Mouse (Mus musculus) limb, embryonic 13.5 days (tissue): ENCODE data around the gene Unc13d. TPM values are rescaled to one million over a fixed set of nuclear protein-coding genes. Genes with fewer than 3 reads are reported as not detected.

ENCODE experiments used
- ATAC-seq: fragments of 200-750 bp; cut with Nextera tagmentation; 2 replicates; pipeline ENCODE4 v1.8.0; 2017; ENCODE audit warnings: low read depth, moderate number of reproducible peaks, moderate TSS enrichment; ENCODE audit not compliant: low FRiP score
- H3K27ac ChIP-seq: fragments of 300-500 bp; sonication (generic); 2 replicates; pipeline ENCODE4 v1.5.1; 2015; ENCODE audit warnings: inconsistent platforms, mild to moderate bottlenecking, moderate library complexity
- H3K27me3 ChIP-seq: fragments of 300-500 bp; sonication (generic); 2 replicates; pipeline ENCODE4 v1.6.1; 2015; ENCODE audit warnings: mild to moderate bottlenecking, inconsistent platforms
- H3K36me3 ChIP-seq: fragments of 300-500 bp; sonication (generic); 2 replicates; pipeline ENCODE4 v1.6.1; 2015; ENCODE audit warnings: inconsistent platforms, mild to moderate bottlenecking, moderate library complexity
- H3K4me1 ChIP-seq: fragments of 300-500 bp; sonication (generic); 2 replicates; pipeline ENCODE4 v1.6.1; 2015; ENCODE audit warnings: inconsistent platforms
- H3K4me2 ChIP-seq: fragments of 300-500 bp; sonication (generic); replicated peaks from 2 replicates; pipeline ENCODE4 v1.6.1; 2015; ENCODE audit warnings: inconsistent platforms, mild to moderate bottlenecking, moderate library complexity
- H3K4me3 ChIP-seq: fragments of 300-500 bp; sonication (generic); 2 replicates; pipeline ENCODE4 v1.5.1; 2015; ENCODE audit warnings: moderate library complexity, mild to moderate bottlenecking, inconsistent platforms
- H3K9ac ChIP-seq: fragments of 300-500 bp; sonication (generic); 2 replicates; pipeline ENCODE4 v1.6.1; 2015; ENCODE audit warnings: mild to moderate bottlenecking, inconsistent platforms
- H3K9me3 ChIP-seq: fragments of 300-500 bp; sonication (generic); 2 replicates; pipeline ENCODE4 v1.6.1; 2016; ENCODE audit warnings: inconsistent platforms
- WGBS: fragments of 180-500 bp; shearing (Covaris S2); methylation state at CpG from one replicate; pipeline ENCODE4 v1.1.7; 2015; 5-methylcytosine and 5-hydroxymethylcytosine counted together
- polyA plus RNA-seq: library from polyadenylated mRNA; unstranded; fragments of >200 nt; fragmentation: Nextera tagmentation; extraction: Ambion mirVana; gene quantifications from 2 replicates; pipeline ENCODE4 v1.2.1, GENCODE M21; 2015

Gene Unc13d
- polyA plus RNA-seq, 1 experiment from 2014 or later: 2.1 TPM

DNA sequence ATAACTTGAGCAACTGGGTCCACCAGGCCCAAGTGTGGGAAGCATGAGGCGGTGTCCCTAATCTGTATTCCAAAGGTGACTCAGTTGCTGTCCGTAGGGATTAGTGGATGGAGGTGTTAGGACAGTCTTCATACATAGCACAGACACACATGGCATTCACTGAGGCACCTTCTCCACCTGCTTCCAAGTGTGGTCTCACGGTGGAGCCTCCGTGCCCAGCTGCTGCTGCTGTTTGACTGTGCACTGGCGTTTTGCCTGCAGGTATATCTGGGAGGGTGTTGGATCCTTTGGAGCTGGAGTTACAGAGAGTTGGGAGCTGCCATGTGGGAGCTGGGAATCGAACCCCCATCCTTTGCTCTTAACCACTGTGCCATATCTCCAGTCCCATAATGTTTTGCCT lies 43.2 kb downstream of the Unc13d start:
- H3K9ac ChIP-seq: no peak overlapping the region

GRCm38 (mm10) chr11:116030898-116031845 lies 46.6 kb downstream of the Unc13d start:
- no peak for ATAC-seq
- peak overlapping the region; percentile 71 for H3K4me3 ChIP-seq
- peak overlapping the region; percentile 96 for H3K4me2 ChIP-seq
- peaks cover 29% of the 10 kb centered on the region for H3K4me1 ChIP-seq
- no peaks in the 10 kb centered on the region for H3K9me3 ChIP-seq
- H3K27ac ChIP-seq: peak overlapping the region; percentile 100
- WGBS: 27% methylated on average over 14 of the region's 14 CpGs
- H3K27me3 ChIP-seq: no peaks in the 10 kb centered on the region
- H3K36me3 ChIP-seq: peaks cover 14% of the 10 kb centered on the region
- peak overlapping the region; percentile 91 for H3K9ac ChIP-seq

More for the DNA sequence above, 43.2 kb downstream of the Unc13d start:
- ATAC-seq: no peak
- H3K4me3 ChIP-seq: no peak overlapping the region
- no peak overlapping the region for H3K27ac ChIP-seq
- peaks cover 26% of the 10 kb centered on the region for H3K4me1 ChIP-seq
- 92% methylated on average over 6 of the region's 6 CpGs for WGBS
- H3K4me2 ChIP-seq: no peak overlapping the region
- peaks cover 34% of the 10 kb centered on the region for H3K36me3 ChIP-seq
- no peaks in the 10 kb centered on the region for H3K9me3 ChIP-seq
- H3K27me3 ChIP-seq: no peaks in the 10 kb centered on the region

GRCm38 (mm10) chr11:116030088-116030897 lies 47.5 kb downstream of the Unc13d start, which contains the start of gene Unk:
Gene Unk, plus strand, starts transcription at chr11:116030322.
- Histone ChIP-seq H3K4me3 (peak within 1 kb of the TSS; percentile 71), H3K27ac (peak within 1 kb of the TSS; percentile 100), H3K4me1 (peaks cover 29% of the 10 kb centered on the region), H3K27me3 (no peaks in the 10 kb centered on the region), H3K9me3 (no peaks in the 10 kb centered on the region), H3K9ac (peak within 1 kb of the TSS; percentile 91), H3K4me2 (peak within 1 kb of the TSS; percentile 96), H3K36me3 (peaks cover 14% of the 10 kb centered on the region)
- ATAC-seq: peak; percentile 94
- WGBS: under 1% methylated on average over 67 of the region's 67 CpGs

DNA sequence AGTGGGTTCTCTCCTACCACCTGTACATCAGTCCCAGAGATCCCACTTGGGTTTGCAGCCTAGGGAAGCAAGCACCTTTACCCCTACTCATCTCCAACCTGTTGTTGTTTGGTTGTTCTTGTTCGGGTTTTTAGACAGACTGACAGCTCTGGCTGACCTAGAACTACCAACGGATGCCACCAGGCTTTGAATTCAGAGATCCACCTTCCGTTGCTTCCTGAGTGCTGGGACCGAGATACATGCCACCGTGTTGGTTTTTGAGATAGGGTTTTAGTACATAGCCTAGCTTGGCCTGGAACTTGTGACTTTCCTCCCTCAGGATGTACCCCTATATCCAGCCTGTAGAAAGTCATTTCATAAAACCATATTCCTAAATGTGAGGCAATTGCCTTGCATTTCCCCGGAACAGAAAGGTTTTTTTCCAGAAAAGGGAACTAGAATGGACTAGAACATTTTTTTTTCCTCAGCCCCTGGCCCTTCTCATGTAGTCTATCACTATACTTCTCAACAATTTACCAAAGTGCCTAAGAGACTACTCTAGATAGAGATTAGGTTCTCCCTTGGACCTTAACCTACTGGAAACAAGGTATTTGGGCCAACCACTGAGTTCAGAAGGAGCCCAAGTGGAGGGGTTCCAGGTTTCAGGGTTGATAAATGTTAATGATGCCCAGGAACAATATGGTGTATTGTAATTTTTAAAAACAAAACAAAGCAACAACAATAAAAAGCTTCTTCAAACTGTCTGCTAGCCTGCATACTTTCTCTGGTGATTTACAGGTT lies 48.5 kb downstream of the Unc13d start:
- 87% methylated on average over 6 of the region's 6 CpGs for WGBS
- no peak overlapping the region for H3K27ac ChIP-seq
- H3K9ac ChIP-seq: peak overlapping the region; percentile 70
- peak overlapping the region; percentile 71 for H3K4me3 ChIP-seq
- no peaks in the 10 kb centered on the region for H3K27me3 ChIP-seq
- H3K9me3 ChIP-seq: no peaks in the 10 kb centered on the region
- no peak for ATAC-seq
- H3K4me1 ChIP-seq: peaks cover 29% of the 10 kb centered on the region
- peaks cover 6% of the 10 kb centered on the region; the same call in 1 of the 2 replicates for H3K36me3 ChIP-seq
- peak overlapping the region; percentile 96 for H3K4me2 ChIP-seq

DNA sequence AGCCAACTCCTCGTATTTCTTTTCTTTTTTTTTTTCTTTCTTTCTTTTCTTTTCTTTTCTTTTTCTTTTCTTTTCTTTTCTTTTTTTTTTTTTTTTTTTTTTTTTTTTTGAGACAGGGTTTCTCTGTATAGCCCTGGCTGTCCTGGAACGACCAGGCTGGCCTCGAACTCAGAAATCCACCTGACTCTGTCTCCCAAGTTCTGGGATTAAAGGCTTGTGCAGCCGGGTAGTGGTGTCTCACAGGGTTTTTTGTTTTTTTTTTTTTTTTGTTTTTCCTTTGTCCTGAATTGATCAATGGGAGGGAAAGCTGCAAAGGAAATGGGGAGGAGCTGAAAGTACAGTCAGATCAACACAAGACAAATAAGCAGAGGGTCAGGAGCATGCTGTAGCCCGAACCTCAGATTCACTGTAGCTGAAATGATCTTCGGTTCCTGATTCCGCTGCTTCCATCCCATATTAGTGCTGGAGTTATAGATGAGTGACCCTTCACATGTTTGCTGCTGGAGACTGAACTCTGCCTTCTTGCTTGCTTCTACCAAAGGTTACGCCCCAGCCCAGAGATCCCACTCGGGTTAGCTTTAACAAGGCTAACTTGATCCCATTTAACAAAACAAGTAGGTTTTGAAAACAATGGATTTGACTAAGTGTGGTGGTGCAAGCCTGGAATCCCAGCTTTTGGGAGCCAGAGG lies 49.4 kb downstream of the Unc13d start:
- no peak overlapping the region for H3K4me2 ChIP-seq
- H3K27ac ChIP-seq: no peak overlapping the region
- peaks cover 6% of the 10 kb centered on the region; the same call in 1 of the 2 replicates for H3K36me3 ChIP-seq
- H3K9me3 ChIP-seq: no peaks in the 10 kb centered on the region
- H3K9ac ChIP-seq: no peak overlapping the region
- no peak overlapping the region for H3K4me3 ChIP-seq
- no peaks in the 10 kb centered on the region for H3K27me3 ChIP-seq
- ATAC-seq: no peak
- peaks cover 29% of the 10 kb centered on the region for H3K4me1 ChIP-seq
- 83% methylated on average over 9 of the region's 9 CpGs for WGBS

- H3K4me1 ChIP-seq: peaks cover 24% of the 10 kb centered on the region
- H3K4me3 ChIP-seq: no peak within 1 kb of the TSS
- no peak for ATAC-seq
- H3K36me3 ChIP-seq: peaks cover 4% of the 10 kb centered on the region; the same call in 1 of the 2 replicates
- no peaks in the 10 kb centered on the region for H3K9me3 ChIP-seq
- no peak within 1 kb of the TSS for H3K4me2 ChIP-seq
- WGBS: 78% methylated on average over 4 of the region's 4 CpGs
- H3K27ac ChIP-seq: no peak within 1 kb of the TSS
- H3K27me3 ChIP-seq: no peaks in the 10 kb centered on the region
- H3K9ac ChIP-seq: no peak within 1 kb of the TSS
Measured at GRCm38 (mm10) chr11:116027756-116028155, 50.0 kb downstream of the Unc13d start, which contains the start of gene H3f3b. Gene H3f3b, minus strand, starts transcription at chr11:116027962.

- Histone ChIP-seq H3K27ac (peak overlapping the region; percentile 29; the same call in 1 of the 2 replicates), H3K4me2 (no peak overlapping the region), H3K4me1 (peaks cover 13% of the 10 kb centered on the region), H3K9ac (no peak overlapping the region), H3K9me3 (no peaks in the 10 kb centered on the region), H3K27me3 (no peaks in the 10 kb centered on the region), H3K4me3 (no peak overlapping the region), H3K36me3 (peaks cover 21% of the 10 kb centered on the region)
- WGBS: 90% methylated on average over 3 of the region's 3 CpGs
- ATAC-seq: no peak
Measured at GRCm38 (mm10) chr11:116025056-116025845, 52.5 kb downstream of the Unc13d start.

DNA sequence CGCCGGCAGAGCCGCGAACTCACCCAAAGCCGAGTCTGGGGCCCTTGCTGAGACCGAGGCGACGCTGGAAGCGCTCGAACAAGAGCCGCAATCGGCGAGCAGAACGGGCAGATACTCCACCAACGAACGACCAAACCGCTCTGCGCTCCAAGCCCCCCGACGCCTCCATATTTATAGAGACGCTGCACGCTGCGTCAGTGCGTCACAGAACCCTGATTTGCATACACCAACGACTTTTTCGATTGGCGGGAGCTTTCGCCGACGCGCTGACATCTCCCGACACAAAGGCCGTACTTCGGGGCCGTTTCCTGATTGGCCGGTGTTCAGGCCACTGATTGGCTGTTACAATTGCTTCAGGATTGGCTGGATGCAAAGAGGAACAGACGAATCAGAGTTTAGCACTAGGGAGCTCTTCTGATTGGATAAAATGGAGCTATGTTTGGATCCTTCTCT lies 53.4 kb downstream of the Unc13d start:
- Histone ChIP-seq H3K27me3 (no peaks in the 10 kb centered on the region), H3K4me2 (peak overlapping the region; percentile 65; the same call in 1 of the 2 replicates), H3K36me3 (peaks cover 21% of the 10 kb centered on the region), H3K27ac (peak overlapping the region; percentile 99), H3K4me1 (peaks cover 10% of the 10 kb centered on the region), H3K9ac (peak overlapping the region; percentile 100), H3K4me3 (peak overlapping the region; percentile 94), H3K9me3 (no peaks in the 10 kb centered on the region)
- WGBS: 1% methylated on average over 37 of the region's 37 CpGs
- ATAC-seq: peak; percentile 97

DNA sequence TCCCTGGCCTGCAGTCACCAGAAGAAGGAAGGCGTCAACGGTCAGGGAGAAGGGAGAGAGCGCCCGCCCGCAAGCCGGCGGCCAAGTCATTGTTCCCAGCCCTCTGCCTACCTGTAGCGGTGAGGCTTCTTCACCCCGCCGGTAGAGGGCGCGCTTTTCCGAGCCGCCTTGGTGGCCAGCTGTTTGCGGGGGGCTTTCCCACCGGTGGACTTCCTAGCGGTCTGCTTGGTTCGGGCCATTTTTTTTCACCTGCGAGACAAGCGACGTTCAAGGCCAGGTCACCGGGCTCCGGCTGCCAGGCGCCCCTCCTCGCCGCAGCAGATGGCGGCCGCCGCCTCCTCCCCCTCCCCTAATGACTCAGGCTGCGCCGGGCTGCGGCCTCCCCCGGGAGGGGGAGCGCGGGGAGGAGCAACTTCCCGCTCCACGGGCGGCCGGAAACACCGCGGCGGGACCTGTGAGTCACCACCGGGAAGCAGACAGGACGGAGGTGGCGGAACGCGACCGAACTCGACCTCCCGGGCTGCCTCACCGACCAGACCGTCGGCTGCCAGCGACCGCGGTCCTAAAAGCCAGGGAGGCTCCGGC lies 53.9 kb downstream of the Unc13d start:
- peak overlapping the region; percentile 100 for H3K9ac ChIP-seq
- H3K4me1 ChIP-seq: peaks cover 8% of the 10 kb centered on the region
- ATAC-seq: peak; percentile 70
- H3K27me3 ChIP-seq: no peaks in the 10 kb centered on the region
- under 1% methylated on average over 56 of the region's 57 CpGs for WGBS
- H3K27ac ChIP-seq: peak overlapping the region; percentile 99
- H3K4me2 ChIP-seq: peak overlapping the region; percentile 65
- H3K9me3 ChIP-seq: no peaks in the 10 kb centered on the region
- peak overlapping the region; percentile 94 for H3K4me3 ChIP-seq
- peaks cover 21% of the 10 kb centered on the region for H3K36me3 ChIP-seq
